ENCODE assay signal across 8 mouse cellular contexts in the genomic region with DNA sequence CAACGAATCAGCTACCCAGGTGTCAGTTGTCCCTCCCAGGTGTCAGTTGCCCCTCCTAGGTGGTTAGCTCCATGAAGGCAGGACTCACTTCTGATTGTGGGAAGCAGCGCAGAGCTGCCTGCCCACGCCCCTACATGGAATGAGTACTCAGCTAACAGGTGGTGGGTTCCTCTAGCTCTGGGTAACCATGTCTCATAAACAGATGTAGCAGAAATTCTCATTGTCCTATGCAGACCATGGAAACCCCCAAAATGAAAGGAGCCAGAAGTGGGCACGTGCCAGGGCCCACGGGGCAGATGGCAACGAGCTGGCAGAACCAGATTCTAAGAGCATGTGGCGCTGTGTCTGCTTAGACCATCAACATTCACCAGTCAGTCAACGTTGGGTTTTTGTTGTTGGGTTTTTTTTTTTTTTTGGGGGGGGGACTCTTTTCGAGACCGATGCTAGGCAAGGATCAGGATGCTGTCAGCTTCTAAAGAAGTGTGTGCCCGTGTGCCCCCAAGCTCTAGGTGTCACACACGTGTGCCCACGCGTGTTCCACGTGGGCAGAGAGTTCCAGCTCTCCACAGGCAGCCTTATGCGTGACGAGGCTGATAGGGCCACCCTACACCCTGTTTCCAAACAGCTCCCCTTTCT. TPM values are rescaled to one million over a fixed set of nuclear protein-coding genes. Genes with fewer than 3 reads are reported as not detected.
DNase-seq lines count a peak whose midpoint lies in the region; ATAC-seq and TF ChIP-seq lines count a peak whose summit lies in the region.

No protein-coding gene starts in this region.

- peak overlapping the region; percentile 51 for H3K9ac ChIP-seq in heart, embryonic 12.5 days
- peak overlapping the region; percentile 64 for H3K9ac ChIP-seq in forebrain, embryonic 12.5 days

- ATAC-seq in heart, embryonic 12.5 days (ENCODE audit: insufficient number of reproducible peaks, low FRiP score): no peak; the same call in 1 of the 2 replicates
- ATAC-seq in G1E (ENCODE audit: extremely low read depth, insufficient number of reproducible peaks, low FRiP score, poor library complexity, severe bottlenecking): no peak
- no peak for ATAC-seq in forebrain, embryonic 12.5 days (ENCODE audit: low FRiP score)
- no peak for ATAC-seq in CD4-positive, CD25-positive, alpha-beta regulatory T cell, adult 4 months

- H3K36me3 ChIP-seq in heart, embryonic 12.5 days: no peaks in the 10 kb centered on the region
- H3K36me3 ChIP-seq in G1E (replicated peaks): no peaks in the 10 kb centered on the region
- no peaks in the 10 kb centered on the region for H3K36me3 ChIP-seq in forebrain, embryonic 12.5 days (replicated peaks)

- WGBS in heart, embryonic 12.5 days: 4% methylated on average over 17 of the region's 17 CpGs
- WGBS in forebrain, embryonic 12.5 days: 6% methylated on average over 17 of the region's 17 CpGs
- 5% methylated on average over 17 of the region's 17 CpGs for WGBS in olfactory bulb, adult 2 months

- no peak for TF ChIP-seq CTCF in G1E (IDR thresholded peaks at IDR 0.05; ENCODE audit: low read depth, low read length)
- no peak for TF ChIP-seq CTCF in olfactory bulb, adult 2 months (IDR thresholded peaks at IDR 0.05; ENCODE audit: insufficient read depth, low read depth, low read length)

- H3K4me1 ChIP-seq in heart, embryonic 12.5 days (replicated peaks): peaks cover 42% of the 10 kb centered on the region
- H3K4me1 ChIP-seq in G1E (ENCODE audit: insufficient read depth, low read depth, low read length): peaks cover 74% of the 10 kb centered on the region
- peaks cover 41% of the 10 kb centered on the region for H3K4me1 ChIP-seq in forebrain, embryonic 12.5 days
- peaks cover 27% of the 10 kb centered on the region for H3K4me1 ChIP-seq in olfactory bulb, adult 2 months (ENCODE audit: control insufficient read depth, insufficient read depth, low read length)

- H3K4me2 ChIP-seq in heart, embryonic 12.5 days: peak overlapping the region; percentile 87
- H3K4me2 ChIP-seq in forebrain, embryonic 12.5 days: peak overlapping the region; percentile 75

- no peaks in the 10 kb centered on the region for H3K9me3 ChIP-seq in heart, embryonic 12.5 days (replicated peaks)
- H3K9me3 ChIP-seq in G1E (replicated peaks): peaks cover 3% of the 10 kb centered on the region
- no peaks in the 10 kb centered on the region for H3K9me3 ChIP-seq in forebrain, embryonic 12.5 days

- no peak for DNase-seq in heart, postnatal 36 days
- DNase-seq in G1E (ENCODE audit: low spot score): no peak
- peak; percentile 57 for DNase-seq in left cerebral cortex, adult 11 months (ENCODE audit: low spot score)
- DNase-seq in adrenal gland, postnatal 14 days: no peak

- intact Hi-C loops in heart, postnatal 36 days (cut with DNase I): no loop called here

- peak overlapping the region; percentile 46 for H3K4me3 ChIP-seq in heart, embryonic 12.5 days
- peak overlapping the region; percentile 70; the same call in 1 of the 2 replicates for H3K4me3 ChIP-seq in G1E (ENCODE audit: low read depth, low read length)
- H3K4me3 ChIP-seq in forebrain, embryonic 12.5 days (replicated peaks): peak overlapping the region; percentile 40
- H3K4me3 ChIP-seq in olfactory bulb, adult 2 months (ENCODE audit: insufficient read depth, low read depth, low read length): peak overlapping the region; percentile 51

- TF ChIP-seq POLR2A in olfactory bulb, adult 2 months (IDR thresholded peaks at IDR 0.05; ENCODE audit: insufficient read depth, low read depth, low read length): no peak

- H3K27ac ChIP-seq in heart, embryonic 12.5 days (ENCODE audit: poor library complexity, severe bottlenecking): peak overlapping the region; percentile 79
- H3K27ac ChIP-seq in forebrain, embryonic 12.5 days: peak overlapping the region; percentile 65
- H3K27ac ChIP-seq in olfactory bulb, adult 2 months (ENCODE audit: insufficient read depth, low read depth, low read length): peak overlapping the region; percentile 43

- peaks cover 39% of the 10 kb centered on the region for H3K27me3 ChIP-seq in heart, embryonic 12.5 days (replicated peaks)
- peaks cover 25% of the 10 kb centered on the region for H3K27me3 ChIP-seq in G1E (ENCODE audit: insufficient read depth, low read length)
- H3K27me3 ChIP-seq in forebrain, embryonic 12.5 days: peaks cover 59% of the 10 kb centered on the region

RNA-seq across cellular contexts. Expression of gene Asic1, which starts 6.1 kb away (rescaled TPM):
- 2.6 and 3.2 TPM in 2 replicates for polyA plus RNA-seq in heart, embryonic 12.5 days (2016; fragmentation: Nextera tagmentation; extraction: Ambion mirVana)
- under 1 TPM; 0.22 to 0.35 TPM for total RNA-seq in heart, postnatal 36 days (2021)
- total RNA-seq in G1E (2014; fragmentation: Nextera tagmentation): not detected in 2 replicates
- total RNA-seq in G1E (2017): 0.22 and 0.41 TPM in 2 replicates
- not detected in 2 replicates for polyA plus RNA-seq in G1E (2012)
- 14.7 and 18.2 TPM in 2 replicates for polyA plus RNA-seq in forebrain, embryonic 12.5 days (2016; fragmentation: Nextera tagmentation; extraction: Ambion mirVana)
- polyA plus RNA-seq in olfactory bulb, adult 2 months (2012; ENCODE audit: insufficient read depth, insufficient read length, low replicate concordance, missing spikeins): not detected in 2 replicates
- polyA plus RNA-seq in CD4-positive, CD25-positive, alpha-beta regulatory T cell, adult 4 months (2017; shearing (Covaris generic)): under 1 TPM in 1 of 2 experiments, not detected in 1; 0.52 TPM
- total RNA-seq in adrenal gland, postnatal 14 days (2021): 0.70 and 0.75 TPM in 2 replicates

RNA-seq across cellular contexts. Expression of gene Racgap1, which starts 12.6 kb away (rescaled TPM):
- polyA plus RNA-seq in heart, embryonic 12.5 days (2016; fragmentation: Nextera tagmentation; extraction: Ambion mirVana): 131 and 140 TPM in 2 replicates
- 1 to 10 TPM; 2.1 to 2.2 TPM for total RNA-seq in heart, postnatal 36 days (2021)
- total RNA-seq in G1E (2014; fragmentation: Nextera tagmentation) (132 and 189 TPM in 2 replicates), G1E (2017) (71.7 and 81.3 TPM in 2 replicates)
- polyA plus RNA-seq in G1E (2012): 21.4 and 35.6 TPM in 2 replicates
- polyA plus RNA-seq in forebrain, embryonic 12.5 days (2016; fragmentation: Nextera tagmentation; extraction: Ambion mirVana): 230 and 251 TPM in 2 replicates
- not detected in 2 replicates for polyA plus RNA-seq in olfactory bulb, adult 2 months (2012; ENCODE audit: insufficient read depth, insufficient read length, low replicate concordance, missing spikeins)
- polyA plus RNA-seq in CD4-positive, CD25-positive, alpha-beta regulatory T cell, adult 4 months (2017; shearing (Covaris generic)): 10 to 100 TPM; 17.6 to 18.2 TPM
- total RNA-seq in adrenal gland, postnatal 14 days (2021): 25.3 and 28.5 TPM in 2 replicates

RNA-seq across cellular contexts. Expression of gene Smarcd1, which starts 37.8 kb away (rescaled TPM):
- polyA plus RNA-seq in heart, embryonic 12.5 days (2016; fragmentation: Nextera tagmentation; extraction: Ambion mirVana): 25.5 and 29.3 TPM in 2 replicates
- total RNA-seq in heart, postnatal 36 days (2021): 10 to 100 TPM; 18.7 to 22.1 TPM
- 43.3 and 50.9 TPM in 2 replicates for total RNA-seq in G1E (2014; fragmentation: Nextera tagmentation)
- total RNA-seq in G1E (2017): 11.4 and 12.0 TPM in 2 replicates
- polyA plus RNA-seq in G1E (2012): 45.3 and 69.1 TPM in 2 replicates
- polyA plus RNA-seq in forebrain, embryonic 12.5 days (2016; fragmentation: Nextera tagmentation; extraction: Ambion mirVana): 135 and 138 TPM in 2 replicates
- polyA plus RNA-seq in olfactory bulb, adult 2 months (2012; ENCODE audit: insufficient read depth, insufficient read length, low replicate concordance, missing spikeins): 510 TPM in 1 of 2 replicates, not detected in the other
- 10 to 100 TPM; 10.0 to 14.8 TPM for polyA plus RNA-seq in CD4-positive, CD25-positive, alpha-beta regulatory T cell, adult 4 months (2017; shearing (Covaris generic))
- total RNA-seq in adrenal gland, postnatal 14 days (2021): 40.0 and 57.6 TPM in 2 replicates

RNA-seq across cellular contexts. Expression of gene Gm17349, which starts 41.2 kb away (rescaled TPM):
- polyA plus RNA-seq in heart, embryonic 12.5 days (2016; fragmentation: Nextera tagmentation; extraction: Ambion mirVana): not detected in 2 replicates
- total RNA-seq in heart, postnatal 36 days (2021): 1 to 10 TPM; 1.8 to 2.4 TPM
- not detected in 2 replicates for total RNA-seq in G1E (2014; fragmentation: Nextera tagmentation)
- total RNA-seq in G1E (2017): 0.98 TPM in 1 of 2 replicates, not detected in the other
- polyA plus RNA-seq in G1E (2012): 2.3 and 4.1 TPM in 2 replicates
- not detected in 2 replicates for polyA plus RNA-seq in forebrain, embryonic 12.5 days (2016; fragmentation: Nextera tagmentation; extraction: Ambion mirVana)
- not detected in 2 replicates for polyA plus RNA-seq in olfactory bulb, adult 2 months (2012; ENCODE audit: insufficient read depth, insufficient read length, low replicate concordance, missing spikeins)
- not detected for polyA plus RNA-seq in CD4-positive, CD25-positive, alpha-beta regulatory T cell, adult 4 months (2017; shearing (Covaris generic))
- total RNA-seq in adrenal gland, postnatal 14 days (2021): 17.6 and 18.1 TPM in 2 replicates

RNA-seq across cellular contexts. Expression of gene Gpd1, which starts 53.2 kb away (rescaled TPM):
- 0.77 and 1.1 TPM in 2 replicates for polyA plus RNA-seq in heart, embryonic 12.5 days (2016; fragmentation: Nextera tagmentation; extraction: Ambion mirVana)
- 10 to 100 TPM; 61.0 to 62.5 TPM for total RNA-seq in heart, postnatal 36 days (2021)
- not detected in 2 replicates for total RNA-seq in G1E (2014; fragmentation: Nextera tagmentation)
- total RNA-seq in G1E (2017): 0.06 TPM in 1 of 2 replicates, not detected in the other
- polyA plus RNA-seq in G1E (2012): not detected in 2 replicates
- 0.57 and 0.72 TPM in 2 replicates for polyA plus RNA-seq in forebrain, embryonic 12.5 days (2016; fragmentation: Nextera tagmentation; extraction: Ambion mirVana)
- not detected in 2 replicates for polyA plus RNA-seq in olfactory bulb, adult 2 months (2012; ENCODE audit: insufficient read depth, insufficient read length, low replicate concordance, missing spikeins)
- polyA plus RNA-seq in CD4-positive, CD25-positive, alpha-beta regulatory T cell, adult 4 months (2017; shearing (Covaris generic)): under 1 TPM in 1 of 2 experiments, not detected in 1; 0.41 TPM
- 1,539 and 1,562 TPM in 2 replicates for total RNA-seq in adrenal gland, postnatal 14 days (2021)

Comparison
In these comparisons a context has a peak if more than half of its experiments do, and no peak if none do; other contexts are left out.
1. RNA of gene Racgap1, which starts 12.6 kb away (polyA plus RNA-seq): 230 to 251 TPM in forebrain, embryonic 12.5 days, 131 to 140 TPM in heart, embryonic 12.5 days, 21.4 to 35.6 TPM in G1E and 17.6 to 18.2 TPM in CD4-positive, CD25-positive, alpha-beta regulatory T cell, adult 4 months; not detected in olfactory bulb, adult 2 months; every median in the first group is over 10 times any median in the second.
2. Peak in every context shown above with its lines, with median percentiles within 50 percentile points of each other: H3K27ac ChIP-seq and H3K4me3 ChIP-seq.